Mouse (Mus musculus) kidney, postnatal 0 days (tissue): ENCODE data around the gene Gpsm1. TPM values are rescaled to one million over a fixed set of nuclear protein-coding genes. Genes with fewer than 3 reads are reported as not detected.
"Not testable (repeated sequence)": the region's sequence is repeated elsewhere in the genome, so short reads cannot be mapped to it uniquely, and the experiment has no call there.

Experiments used
- ATAC-seq: fragments of 200-750 bp; cut with Nextera tagmentation; replicated peaks from 2 replicates; pipeline ENCODE4 v1.8.0; 2017; ENCODE audit warnings: low read depth, moderate number of reproducible peaks, moderate TSS enrichment, moderate library complexity; ENCODE audit not compliant: low FRiP score
- DNase-seq: peaks from one replicate; pipeline ENCODE4 v3.0.0-alpha.2; 2016; ENCODE audit warnings: low spot score
- H3K27ac ChIP-seq: fragments of 300-500 bp; sonication (generic); 2 replicates; pipeline ENCODE4 v1.5.1; 2014; ENCODE audit warnings: mild to moderate bottlenecking
- H3K27me3 ChIP-seq: fragments of 300-500 bp; sonication (generic); 2 replicates; pipeline ENCODE4 v1.6.1; 2014; ENCODE audit warnings: low read length, mixed read lengths; ENCODE audit not compliant: insufficient read depth
- H3K36me3 ChIP-seq: fragments of 300-500 bp; sonication (generic); 2 replicates; pipeline ENCODE4 v1.6.1; 2014; ENCODE audit warnings: low read length, mixed read lengths; ENCODE audit not compliant: insufficient read depth
- H3K4me1 ChIP-seq: fragments of 300-500 bp; sonication (generic); replicated peaks from 2 replicates; pipeline ENCODE4 v1.6.1; 2014; ENCODE audit warnings: antibody characterized with exemption, low read length, mixed read lengths; ENCODE audit not compliant: insufficient read depth
- H3K4me2 ChIP-seq: fragments of 300-500 bp; sonication (generic); 2 replicates; pipeline ENCODE4 v1.6.1; 2014; ENCODE audit warnings: mild to moderate bottlenecking, low read length, moderate library complexity, mixed read lengths
- H3K4me3 ChIP-seq: fragments of 300-500 bp; sonication (generic); replicated peaks from 2 replicates; pipeline ENCODE4 v1.5.1; 2014; ENCODE audit warnings: low read depth, low read length
- H3K9ac ChIP-seq: fragments of 300-500 bp; sonication (generic); 2 replicates; pipeline ENCODE4 v1.6.1; 2014; ENCODE audit warnings: low read depth, low read length
- H3K9me3 ChIP-seq: fragments of 300-500 bp; sonication (generic); replicated peaks from 2 replicates; pipeline ENCODE4 v1.6.1; 2016; ENCODE audit warnings: low read length, inconsistent platforms, mixed read lengths
- CTCF ChIP-seq: IDR thresholded peaks from 2 replicates; pipeline ENCODE4 v1.5.1; 2016; ENCODE audit warnings: antibody characterized with exemption, low read depth, mild to moderate bottlenecking, moderate library complexity
- WGBS: fragments of 180-500 bp; shearing (Covaris S2); extraction: QIAGEN DNeasy Blood & Tissue Kit; methylation state at CpG from one replicate; pipeline ENCODE4 v1.1.7; 2014; 5-methylcytosine and 5-hydroxymethylcytosine counted together
- polyA plus RNA-seq: library from polyadenylated mRNA; unstranded; fragments of >200 nt; fragmentation: Nextera tagmentation; extraction: Ambion mirVana; gene quantifications from 2 replicates; pipeline ENCODE4 v1.2.1, GENCODE M21; 2015

The Gpsm1 gene
- polyA plus RNA-seq, 1 experiment from 2014 or later, result 21.3 TPM

- no peak for TF ChIP-seq CTCF
- Histone ChIP-seq H3K4me2 (no peak overlapping the region), H3K36me3 (peaks cover 72% of the 10 kb centered on the region), H3K4me3 (no peak overlapping the region), H3K9me3 (no peaks in the 10 kb centered on the region), H3K9ac (no peak overlapping the region), H3K27ac (no peak overlapping the region), H3K4me1 (no peaks in the 10 kb centered on the region), H3K27me3 (no peaks in the 10 kb centered on the region)
- DNase-seq, result no peak
- no peak for ATAC-seq
- 92% methylated on average over 6 of the region's 6 CpGs for WGBS
Observed at GRCm38 (mm10) chr2:26367911-26368310, 52.6 kb downstream of the Gpsm1 start.

- no peak for ATAC-seq
- H3K27me3 ChIP-seq, result no peaks in the 10 kb centered on the region
- 90% methylated on average over 1 of the region's 1 CpGs for WGBS
- no peak overlapping the region for H3K4me2 ChIP-seq
- no peak overlapping the region for H3K27ac ChIP-seq
- no peaks in the 10 kb centered on the region for H3K4me1 ChIP-seq
- H3K9ac ChIP-seq, result no peak overlapping the region
- TF ChIP-seq CTCF, result no peak
- peaks cover 71% of the 10 kb centered on the region for H3K36me3 ChIP-seq
- no peaks in the 10 kb centered on the region for H3K9me3 ChIP-seq
- DNase-seq, result no peak
- H3K4me3 ChIP-seq, result no peak overlapping the region
Observed at GRCm38 (mm10) chr2:26368572-26368971, 53.3 kb downstream of the Gpsm1 start.

GRCm38 (mm10) chr2:26372396-26372795, 57.1 kb downstream of the Gpsm1 start:
- Histone ChIP-seq H3K9ac (no peak overlapping the region), H3K4me2 (no peak overlapping the region), H3K4me3 (no peak overlapping the region), H3K9me3 (no peaks in the 10 kb centered on the region), H3K4me1 (no peaks in the 10 kb centered on the region), H3K36me3 (peaks cover 78% of the 10 kb centered on the region), H3K27me3 (no peaks in the 10 kb centered on the region), H3K27ac (no peak overlapping the region)
- no peak for DNase-seq
- TF ChIP-seq CTCF, result no peak
- 97% methylated on average over 8 of the region's 8 CpGs for WGBS
- ATAC-seq, result no peak

- H3K9me3 ChIP-seq, result no peaks in the 10 kb centered on the region
- no peaks in the 10 kb centered on the region for H3K27me3 ChIP-seq
- H3K36me3 ChIP-seq, result peaks cover 41% of the 10 kb centered on the region
- WGBS, result under 1% methylated on average over 38 of the region's 38 CpGs
- H3K4me1 ChIP-seq, result peaks cover 4% of the 10 kb centered on the region; the same call in 1 of the 2 replicates
- H3K27ac ChIP-seq, result peak within 1 kb of the TSS; percentile 50
- H3K4me2 ChIP-seq, result peak within 1 kb of the TSS; percentile 95
- ATAC-seq (peak; percentile 93), DNase-seq (peak; percentile 94)
- TF ChIP-seq CTCF, result peak; percentile 2; the same call in 1 of the 2 replicates
- peak within 1 kb of the TSS; percentile 79 for H3K9ac ChIP-seq
- H3K4me3 ChIP-seq, result peak within 1 kb of the TSS; percentile 78
Observed at GRCm38 (mm10) chr2:26380131-26380771, 64.9 kb downstream of the Gpsm1 start, which contains the start of gene Snapc4. TSS of gene Snapc4 (minus strand) at chr2:26380653.

GRCm38 (mm10) chr2:26380871-26381270, 65.6 kb downstream of the Gpsm1 start:
- not testable (repeated sequence) for ATAC-seq, H3K9me3 ChIP-seq, H3K4me1 ChIP-seq, DNase-seq, H3K27ac ChIP-seq, H3K27me3 ChIP-seq
- WGBS, result 34% methylated on average over 6 of the region's 6 CpGs
- H3K36me3 ChIP-seq, result peaks cover 44% of the 10 kb centered on the region
- H3K9ac ChIP-seq, result peak overlapping the region; percentile 79; the same call in 1 of the 2 replicates
- H3K4me3 ChIP-seq, result peak overlapping the region; percentile 78
- peak overlapping the region; percentile 95 for H3K4me2 ChIP-seq

- H3K27ac ChIP-seq, result no peak overlapping the region
- H3K27me3 ChIP-seq, result no peaks in the 10 kb centered on the region
- no peaks in the 10 kb centered on the region for H3K9me3 ChIP-seq
- no peak overlapping the region for H3K4me2 ChIP-seq
- H3K36me3 ChIP-seq, result peaks cover 53% of the 10 kb centered on the region
- WGBS, result 79% methylated on average over 3 of the region's 3 CpGs
- peak; percentile 54 for ATAC-seq
- peak overlapping the region; percentile 8; the same call in 1 of the 2 replicates for H3K9ac ChIP-seq
- TF ChIP-seq CTCF, result no peak
- no peak overlapping the region for H3K4me3 ChIP-seq
- DNase-seq, result no peak
- H3K4me1 ChIP-seq, result peaks cover 9% of the 10 kb centered on the region
Observed at GRCm38 (mm10) chr2:26387713-26388112, 72.4 kb downstream of the Gpsm1 start.
